Comparison of ENCODE assay signal across 20 mouse cellular contexts in genomic region chr2:52891744-52892143, GRCm38 (mm10).
"Had no signal": no experiment of that assay in that cellular context is flagged by ENCODE, and none has a peak within 500 bp of the region (broad histone marks: within the 10 kb centered on the region; RNA-seq: fewer than 3 reads in every experiment).

No protein-coding gene starts in this region.

- H3K4me3 ChIP-seq: kidney, embryonic 15.5 days; left cerebral cortex, adult 2 months; limb, embryonic 12.5 days; limb, embryonic 15.5 days; lung, embryonic 15.5 days; stomach, embryonic 15.5 days had no signal

- H3K9me3 ChIP-seq: kidney, embryonic 15.5 days; limb, embryonic 12.5 days; limb, embryonic 15.5 days; lung, embryonic 15.5 days; stomach, embryonic 15.5 days had no signal

- H3K27me3 ChIP-seq: kidney, embryonic 15.5 days; limb, embryonic 12.5 days; limb, embryonic 15.5 days; lung, embryonic 15.5 days; stomach, embryonic 15.5 days had no signal

- H3K36me3 ChIP-seq: kidney, embryonic 15.5 days; limb, embryonic 15.5 days; lung, embryonic 15.5 days; stomach, embryonic 15.5 days had no signal

- H3K4me2 ChIP-seq: kidney, embryonic 15.5 days; limb, embryonic 12.5 days; limb, embryonic 15.5 days; liver, embryonic 11.5 days; lung, embryonic 15.5 days; midbrain, embryonic 11.5 days; stomach, embryonic 15.5 days had no signal

- ATAC-seq: liver, postnatal 0 days had no signal

- H3K9ac ChIP-seq: kidney, embryonic 15.5 days; limb, embryonic 12.5 days; limb, embryonic 15.5 days; liver, embryonic 14.5 days; liver, postnatal 0 days; lung, embryonic 15.5 days; stomach, embryonic 15.5 days had no signal

- DNase-seq: kidney, adult 11 months; kidney, postnatal 36 days; layer of hippocampus, postnatal 36 days; liver, postnatal 0 days; lung, postnatal 14 days; lung, postnatal 4 days; midbrain, embryonic 14.5 days; right cerebral cortex, adult 18-20 months; right cerebral cortex, postnatal 25 days; spleen, adult 18-20 months; thymus, adult 18-20 months had no signal

- H3K27ac ChIP-seq: kidney, embryonic 15.5 days; left cerebral cortex, adult 2 months; limb, embryonic 12.5 days; limb, embryonic 15.5 days; liver, embryonic 14.5 days; lung, embryonic 15.5 days; stomach, embryonic 15.5 days had no signal
